Mouse (Mus musculus) bone marrow, adult 2 months (tissue): Measurements from ENCODE around the gene Pdcd7.

ENCODE experiments used
- CTCF ChIP-seq: fragments of 200-500 bp; IDR thresholded peaks from 2 replicates; pipeline ENCODE4 v1.5.1; 2011; ENCODE audit warnings: low read length, control low read depth; ENCODE audit not compliant: control insufficient read depth, insufficient read depth
- POLR2A ChIP-seq: fragments of 200-500 bp; IDR thresholded peaks from 2 replicates; pipeline ENCODE4 v1.6.1; 2011; ENCODE audit warnings: low read depth, mild to moderate bottlenecking, control low read depth, low read length, borderline replicate concordance; ENCODE audit not compliant: control insufficient read depth

DNA sequence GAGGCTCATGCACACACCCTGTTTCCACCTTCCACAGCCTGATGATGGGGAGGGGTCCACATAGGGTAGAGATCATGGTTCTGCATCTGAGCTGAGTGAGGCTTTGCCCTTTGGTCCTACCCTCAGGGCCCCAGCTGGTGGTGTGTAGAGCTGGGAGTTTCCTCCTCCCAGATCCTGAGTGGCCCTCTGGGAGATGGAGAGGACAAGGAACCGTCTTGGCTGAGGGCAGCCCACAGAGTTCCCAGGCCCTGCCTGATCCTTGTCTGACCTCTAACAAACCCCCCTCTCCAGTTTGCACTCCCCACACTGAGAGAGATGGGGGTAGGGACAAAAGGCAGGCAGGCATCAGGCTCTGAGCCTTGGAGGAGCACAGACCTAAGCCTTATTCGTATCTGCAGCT lies 48.5 kb downstream of the Pdcd7 start:
- TF ChIP-seq CTCF (no peak), POLR2A (no peak)
